ENCODE assay signal across 24 mouse cellular contexts in the genomic region with DNA sequence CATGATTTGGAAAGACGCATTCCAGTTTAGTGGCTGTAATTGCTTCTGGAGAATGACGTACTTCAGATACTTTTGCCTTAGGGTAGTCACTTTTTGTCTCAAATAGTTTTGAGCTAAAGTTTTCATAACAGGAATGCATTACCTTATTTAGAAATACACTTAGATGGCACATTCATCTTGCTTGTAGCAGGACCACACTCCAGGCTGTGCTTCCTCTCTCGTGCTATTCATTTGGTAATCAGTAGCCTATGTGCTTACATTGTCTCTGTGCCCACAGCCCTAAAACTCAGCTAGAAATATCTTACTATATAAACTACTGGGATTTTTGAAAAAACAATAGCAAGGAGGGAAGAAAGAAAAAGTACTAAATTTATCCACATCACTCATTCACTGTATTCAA.
"Had no signal": no experiment of that assay in that cellular context is flagged by ENCODE, and none has a peak within 500 bp of the region (broad histone marks: within the 10 kb centered on the region; RNA-seq: fewer than 3 reads in every experiment).

No protein-coding gene starts in this region.

- H3K27me3 ChIP-seq: heart, embryonic 12.5 days; hindbrain, embryonic 13.5 days; hindbrain, embryonic 15.5 days; limb, embryonic 12.5 days; liver, embryonic 13.5 days had no signal

- H3K9me3 ChIP-seq: heart, embryonic 10.5 days; heart, embryonic 12.5 days; hindbrain, embryonic 13.5 days; hindbrain, embryonic 15.5 days; limb, embryonic 10.5 days; limb, embryonic 12.5 days; liver, embryonic 13.5 days had no signal

- H3K4me2 ChIP-seq: heart, embryonic 12.5 days; hindbrain, embryonic 13.5 days; hindbrain, embryonic 15.5 days; limb, embryonic 12.5 days; liver, embryonic 11.5 days; liver, embryonic 13.5 days had no signal

- H3K4me1 ChIP-seq: heart, embryonic 10.5 days; heart, embryonic 12.5 days; hindbrain, embryonic 13.5 days; hindbrain, embryonic 15.5 days; limb, embryonic 10.5 days; limb, embryonic 12.5 days; liver, embryonic 13.5 days had no signal

- H3K9ac ChIP-seq: heart, embryonic 12.5 days; hindbrain, embryonic 13.5 days; hindbrain, embryonic 15.5 days; limb, embryonic 12.5 days; liver, embryonic 13.5 days had no signal

- ATAC-seq: hindbrain, postnatal 0 days; intestine, embryonic 16.5 days had no signal

- DNase-seq: gastrocnemius, postnatal 14 days; gastrocnemius, postnatal 36 days; heart, adult 18-20 months; heart, postnatal 10 days; heart, postnatal 36 days; kidney, adult 11 months; kidney, adult 2 months; kidney, adult 9 months; kidney, postnatal 10 days; kidney, postnatal 25 days; kidney, postnatal 4 days; liver; liver, embryonic 13.5 days had no signal

- H3K4me3 ChIP-seq: heart, embryonic 10.5 days; heart, embryonic 12.5 days; hindbrain, embryonic 13.5 days; hindbrain, embryonic 15.5 days; layer of hippocampus, adult 2 months; left cerebral cortex, adult 2 months; limb, embryonic 10.5 days; limb, embryonic 12.5 days; liver, embryonic 13.5 days had no signal

- H3K27ac ChIP-seq: heart, embryonic 10.5 days; hindbrain, embryonic 13.5 days; hindbrain, embryonic 15.5 days; hindbrain, postnatal 0 days; layer of hippocampus, adult 2 months; left cerebral cortex, adult 2 months; limb, embryonic 10.5 days; limb, embryonic 12.5 days; liver, embryonic 13.5 days had no signal
